Mouse (Mus musculus) limb, embryonic 12.5 days (tissue): Measurements from ENCODE around the gene Akap1. TPM values are rescaled to one million over a fixed set of nuclear protein-coding genes. Genes with fewer than 3 reads are reported as not detected.
A peak's percentile ranks its signal among the peaks of the same experiment; 100 is the strongest.

Source experiments
- ATAC-seq: fragments of 200-750 bp; cut with Nextera tagmentation; 2 replicates; pipeline ENCODE4 v1.8.0; 2017; ENCODE audit warnings: low read depth, moderate TSS enrichment; ENCODE audit not compliant: insufficient number of reproducible peaks, insufficient read depth, low FRiP score, low TSS enrichment
- H3K27ac ChIP-seq: fragments of 300-500 bp; sonication (generic); 2 replicates; pipeline ENCODE4 v1.5.1; 2016; ENCODE audit warnings: mild to moderate bottlenecking, moderate library complexity
- H3K27me3 ChIP-seq: fragments of 300-500 bp; sonication (generic); 2 replicates; pipeline ENCODE4 v1.6.1; 2016; ENCODE audit warnings: mild to moderate bottlenecking, moderate library complexity
- H3K36me3 ChIP-seq: fragments of 300-500 bp; sonication (generic); 2 replicates; pipeline ENCODE4 v1.6.1; 2016; ENCODE audit warnings: mild to moderate bottlenecking, moderate library complexity
- H3K4me1 ChIP-seq: fragments of 300-500 bp; sonication (generic); replicated peaks from 2 replicates; pipeline ENCODE4 v1.6.1; 2016
- H3K4me2 ChIP-seq: fragments of 300-500 bp; sonication (generic); 2 replicates; pipeline ENCODE4 v1.6.1; 2016; ENCODE audit warnings: mild to moderate bottlenecking, moderate library complexity
- H3K4me3 ChIP-seq: fragments of 300-500 bp; sonication (generic); replicated peaks from 2 replicates; pipeline ENCODE4 v1.5.1; 2016; ENCODE audit warnings: mild to moderate bottlenecking
- H3K9ac ChIP-seq: fragments of 300-500 bp; sonication (generic); replicated peaks from 2 replicates; pipeline ENCODE4 v1.6.1; 2016; ENCODE audit warnings: mild to moderate bottlenecking, moderate library complexity
- H3K9me3 ChIP-seq: fragments of 300-500 bp; sonication (generic); 2 replicates; pipeline ENCODE4 v1.6.1; 2016; ENCODE audit warnings: mild to moderate bottlenecking, moderate library complexity
- WGBS: fragments of 180-500 bp; shearing (Covaris S2); methylation state at CpG from one replicate; pipeline ENCODE4 v1.1.7; 2016; 5-methylcytosine and 5-hydroxymethylcytosine counted together
- polyA plus RNA-seq: library from polyadenylated mRNA; unstranded; fragments of >200 nt; fragmentation: Nextera tagmentation; extraction: Ambion mirVana; gene quantifications from 2 replicates; pipeline ENCODE4 v1.2.1, GENCODE M21; 2016

Gene Akap1
- polyA plus RNA-seq, 1 experiment from 2014 or later: 16.7 TPM

- peak overlapping the region; percentile 62 for H3K4me2 ChIP-seq
- no peak overlapping the region; the same call in 1 of the 2 replicates for H3K9ac ChIP-seq
- H3K4me3 ChIP-seq: peak overlapping the region; percentile 35
- no peaks in the 10 kb centered on the region for H3K9me3 ChIP-seq
- H3K4me1 ChIP-seq: peaks cover 4% of the 10 kb centered on the region
- peaks cover 26% of the 10 kb centered on the region for H3K27me3 ChIP-seq
- no peak overlapping the region for H3K27ac ChIP-seq
- no peaks in the 10 kb centered on the region for H3K36me3 ChIP-seq
- ATAC-seq: no peak
- WGBS: 4% methylated on average over 20 of the region's 20 CpGs
Observed at GRCm38 (mm10) chr11:88873027-88873666, 8.8 kb upstream of the Akap1 start.

DNA sequence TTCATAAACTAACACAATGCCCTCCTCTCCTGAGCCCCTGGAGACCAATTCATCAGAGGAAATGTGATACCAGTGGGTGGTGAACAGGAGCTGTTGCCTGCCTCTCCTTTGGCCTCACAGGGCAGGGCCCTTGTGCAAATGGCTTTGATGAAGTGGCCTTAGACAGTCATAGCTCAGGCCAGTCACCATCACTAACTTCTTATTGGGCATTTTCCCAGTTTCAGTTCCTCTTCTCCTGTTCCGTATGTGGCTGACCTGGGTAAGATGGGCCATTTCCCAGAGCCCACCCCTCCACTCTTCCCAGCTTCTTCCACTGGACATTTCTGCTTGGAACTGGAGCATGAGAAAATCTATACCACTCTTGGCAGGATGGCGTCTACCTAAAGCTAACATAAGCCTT is 5.1 kb upstream of the Akap1 start:
- 87% methylated on average over 2 of the region's 2 CpGs for WGBS
- Histone ChIP-seq H3K27me3 (peaks cover 26% of the 10 kb centered on the region), H3K36me3 (no peaks in the 10 kb centered on the region), H3K4me3 (no peak overlapping the region), H3K4me2 (no peak overlapping the region), H3K9me3 (no peaks in the 10 kb centered on the region), H3K9ac (no peak overlapping the region), H3K4me1 (peaks cover 4% of the 10 kb centered on the region), H3K27ac (no peak overlapping the region)
- no peak for ATAC-seq

- Histone ChIP-seq H3K4me3 (peak overlapping the region; percentile 70), H3K36me3 (no peaks in the 10 kb centered on the region), H3K4me2 (peak overlapping the region; percentile 96), H3K27ac (no peak overlapping the region), H3K4me1 (peaks cover 15% of the 10 kb centered on the region), H3K9ac (peak overlapping the region; percentile 78), H3K9me3 (no peaks in the 10 kb centered on the region), H3K27me3 (peaks cover 17% of the 10 kb centered on the region)
- ATAC-seq: peak; percentile 5
- WGBS: under 1% methylated on average over 49 of the region's 49 CpGs
Observed at GRCm38 (mm10) chr11:88863904-88864457, 405 bp downstream of the Akap1 start.

DNA sequence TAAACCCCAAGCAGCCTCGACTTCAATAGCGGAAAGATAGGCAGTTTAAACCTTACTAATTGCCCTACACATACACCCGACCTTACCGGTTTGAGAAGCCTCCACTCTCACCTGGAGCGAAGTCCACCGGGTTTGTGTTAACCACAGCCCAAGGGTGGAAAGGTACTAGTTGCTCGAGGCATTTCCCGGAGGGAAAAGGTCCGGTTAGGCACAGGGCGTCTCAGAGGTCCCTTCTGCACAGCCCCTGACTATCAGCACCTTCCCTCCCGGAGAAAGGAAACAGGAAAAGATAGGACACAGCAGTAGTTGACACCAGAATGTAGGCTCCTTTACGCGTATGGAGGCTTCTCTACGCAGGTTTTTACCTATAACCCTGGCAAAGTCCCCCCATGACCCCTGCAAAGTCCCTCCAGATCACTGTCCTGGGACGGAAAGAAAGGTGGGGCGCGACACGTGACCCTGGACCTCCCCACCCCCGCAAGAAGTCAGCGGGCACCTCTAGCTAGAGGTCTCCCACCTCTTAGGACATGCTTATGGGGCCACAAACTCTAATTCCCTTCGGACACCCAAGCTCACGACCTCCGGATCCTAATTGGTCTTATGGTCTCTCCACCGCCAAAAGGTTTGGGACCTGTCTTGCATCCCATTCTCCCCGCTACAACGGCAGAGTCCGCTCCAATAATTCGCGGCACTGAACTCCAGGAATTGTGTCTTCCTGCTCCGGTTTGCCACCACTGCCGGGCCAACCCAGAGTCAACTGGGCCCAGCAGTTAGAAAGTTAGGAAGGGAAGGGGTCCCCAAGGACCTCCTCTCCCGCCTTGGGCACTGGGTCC is 1.1 kb downstream of the Akap1 start:
- Histone ChIP-seq H3K4me1 (peaks cover 15% of the 10 kb centered on the region), H3K27me3 (peaks cover 17% of the 10 kb centered on the region), H3K9ac (peak overlapping the region; percentile 78), H3K9me3 (no peaks in the 10 kb centered on the region), H3K36me3 (no peaks in the 10 kb centered on the region), H3K27ac (no peak overlapping the region), H3K4me3 (peak overlapping the region; percentile 70), H3K4me2 (peak overlapping the region; percentile 96)
- 2% methylated on average over 32 of the region's 32 CpGs for WGBS
- ATAC-seq: no peak

- 71% methylated on average over 2 of the region's 2 CpGs for WGBS
- peak overlapping the region; percentile 70 for H3K4me3 ChIP-seq
- H3K36me3 ChIP-seq: no peaks in the 10 kb centered on the region
- H3K4me1 ChIP-seq: peaks cover 19% of the 10 kb centered on the region
- H3K27ac ChIP-seq: no peak overlapping the region
- no peak overlapping the region for H3K9ac ChIP-seq
- peak overlapping the region; percentile 96 for H3K4me2 ChIP-seq
- no peak for ATAC-seq
- peaks cover 14% of the 10 kb centered on the region for H3K27me3 ChIP-seq
- H3K9me3 ChIP-seq: no peaks in the 10 kb centered on the region
Observed at GRCm38 (mm10) chr11:88862355-88862754, 2.0 kb downstream of the Akap1 start.

GRCm38 (mm10) chr11:88861060-88861459 is 3.3 kb downstream of the Akap1 start:
- Histone ChIP-seq H3K4me2 (no peak overlapping the region), H3K36me3 (no peaks in the 10 kb centered on the region), H3K4me1 (peaks cover 32% of the 10 kb centered on the region), H3K4me3 (no peak overlapping the region), H3K9me3 (no peaks in the 10 kb centered on the region), H3K27ac (no peak overlapping the region), H3K9ac (no peak overlapping the region), H3K27me3 (peaks cover 14% of the 10 kb centered on the region)
- 45% methylated on average over 3 of the region's 3 CpGs for WGBS
- no peak for ATAC-seq

DNA sequence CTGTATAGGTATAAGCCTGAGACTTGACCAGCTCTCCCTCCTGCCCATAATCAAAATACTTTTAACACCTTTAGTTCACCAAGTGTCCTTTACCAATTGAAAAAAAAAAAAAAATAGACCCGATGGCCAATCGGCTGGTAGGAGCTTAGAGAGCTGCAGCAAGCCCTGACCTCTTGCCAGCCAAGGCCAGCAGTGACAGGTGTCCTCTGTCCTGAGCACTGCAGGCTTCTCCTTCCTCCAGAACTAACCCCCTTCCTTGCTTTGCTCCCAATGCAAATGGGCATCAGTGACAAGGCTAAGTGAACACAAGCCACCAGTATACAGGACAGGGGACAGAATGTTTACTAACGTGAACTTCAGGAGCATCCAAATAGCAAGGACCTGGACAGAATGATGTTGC is 3.7 kb downstream of the Akap1 start:
- Histone ChIP-seq H3K9ac (no peak overlapping the region), H3K36me3 (no peaks in the 10 kb centered on the region), H3K4me2 (no peak overlapping the region), H3K27ac (no peak overlapping the region), H3K4me1 (peaks cover 37% of the 10 kb centered on the region), H3K4me3 (no peak overlapping the region), H3K9me3 (no peaks in the 10 kb centered on the region), H3K27me3 (peaks cover 14% of the 10 kb centered on the region)
- ATAC-seq: no peak
- WGBS: 90% methylated on average over 3 of the region's 3 CpGs

DNA sequence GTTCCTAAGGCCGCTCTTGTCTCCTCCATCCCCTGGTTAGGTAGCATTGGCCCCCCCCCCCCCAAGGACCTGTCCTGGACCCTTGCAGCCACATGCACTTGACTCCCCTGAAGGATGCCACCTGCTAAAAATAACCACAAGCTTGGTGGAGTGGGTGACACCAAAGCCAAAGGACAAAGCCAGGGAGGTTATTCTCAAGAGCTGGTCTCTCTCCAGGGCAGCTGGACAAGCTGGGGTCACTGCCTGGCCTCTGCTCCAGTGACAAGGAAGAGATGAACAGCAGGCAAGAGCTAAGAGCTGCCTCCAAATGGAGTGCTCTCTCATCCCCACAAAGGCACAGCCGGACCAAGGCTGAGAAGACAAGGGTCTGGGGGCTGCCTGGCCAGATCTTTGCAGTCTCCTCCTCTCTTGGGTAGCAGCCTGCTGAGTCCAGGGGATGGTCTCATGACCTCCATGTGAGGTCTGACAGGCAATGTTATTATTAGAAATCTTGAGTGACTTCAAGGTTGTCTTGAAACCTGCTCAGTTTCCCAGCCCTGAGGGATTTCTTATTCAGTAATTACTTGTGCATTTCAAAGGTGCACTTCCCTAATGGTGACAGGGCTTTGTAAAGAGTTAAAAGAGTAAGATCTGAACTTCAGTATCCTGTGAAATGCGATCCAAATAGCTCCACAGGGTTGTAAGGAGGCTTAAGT is 6.9 kb downstream of the Akap1 start:
- H3K9ac ChIP-seq: no peak overlapping the region

GRCm38 (mm10) chr11:88856383-88856782 is 8.0 kb downstream of the Akap1 start:
- no peak overlapping the region for H3K4me3 ChIP-seq
- no peaks in the 10 kb centered on the region for H3K36me3 ChIP-seq
- H3K9me3 ChIP-seq: no peaks in the 10 kb centered on the region
- peaks cover 31% of the 10 kb centered on the region for H3K4me1 ChIP-seq
- no peak overlapping the region for H3K4me2 ChIP-seq
- H3K27ac ChIP-seq: peak overlapping the region; percentile 60
- 43% methylated on average over 2 of the region's 2 CpGs for WGBS
- H3K9ac ChIP-seq: no peak overlapping the region
- no peaks in the 10 kb centered on the region for H3K27me3 ChIP-seq
- ATAC-seq: 0 out of 2 replicates have a peak, but pooled peaks have one; percentile 31

More for the DNA sequence above, 6.9 kb downstream of the Akap1 start:
- ATAC-seq: no peak
- Histone ChIP-seq H3K27ac (peak overlapping the region; percentile 50), H3K9me3 (no peaks in the 10 kb centered on the region), H3K4me2 (no peak overlapping the region), H3K36me3 (no peaks in the 10 kb centered on the region), H3K4me3 (no peak overlapping the region), H3K4me1 (peaks cover 31% of the 10 kb centered on the region), H3K27me3 (peaks cover 5% of the 10 kb centered on the region; the same call in 1 of the 2 replicates)
- 48% methylated on average over 3 of the region's 3 CpGs for WGBS

DNA sequence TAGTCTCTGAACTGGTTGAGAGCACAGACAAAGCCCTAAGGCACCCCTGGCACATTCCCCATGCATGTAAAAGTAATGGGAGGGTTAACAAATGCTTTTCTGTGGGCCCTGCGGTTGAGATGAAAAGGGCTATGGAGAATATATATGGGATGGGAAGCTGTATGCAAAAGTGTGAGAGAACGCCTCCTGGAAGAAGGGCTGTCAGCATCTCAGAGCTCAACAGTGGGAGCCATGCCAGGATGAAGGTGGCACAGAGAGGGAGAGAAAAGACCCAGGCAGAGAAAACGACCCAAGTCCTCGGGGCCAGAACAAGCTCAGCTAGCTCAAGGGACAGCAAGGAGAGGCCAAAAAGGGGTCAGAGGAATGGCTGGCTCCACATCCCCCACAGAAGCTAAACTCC is 8.6 kb downstream of the Akap1 start:
- no peaks in the 10 kb centered on the region for H3K36me3 ChIP-seq
- H3K9ac ChIP-seq: no peak overlapping the region
- H3K27ac ChIP-seq: peak overlapping the region; percentile 60
- H3K4me1 ChIP-seq: peaks cover 31% of the 10 kb centered on the region
- no peak for ATAC-seq
- no peak overlapping the region for H3K4me2 ChIP-seq
- no peak overlapping the region for H3K4me3 ChIP-seq
- no peaks in the 10 kb centered on the region for H3K27me3 ChIP-seq
- H3K9me3 ChIP-seq: no peaks in the 10 kb centered on the region
- WGBS: 73% methylated on average over 4 of the region's 4 CpGs

DNA sequence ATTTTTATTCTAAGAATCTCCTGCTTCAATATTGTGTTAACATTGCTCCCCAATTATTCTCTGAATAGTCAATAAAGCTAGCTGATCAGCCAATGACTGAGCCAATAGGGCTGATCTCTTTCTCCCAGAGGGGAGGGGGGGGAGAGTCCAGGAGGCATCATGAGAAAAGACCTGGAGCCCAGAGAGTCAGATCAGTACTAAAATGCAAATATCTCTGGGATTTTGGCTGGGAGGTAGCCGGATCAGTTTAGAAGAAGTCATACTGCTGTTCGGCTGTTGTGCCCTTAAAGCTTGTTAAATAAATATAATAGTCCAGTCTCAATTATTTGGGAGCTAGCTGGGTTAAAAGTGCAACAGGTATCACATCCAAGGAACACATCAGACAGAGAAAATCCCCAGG is 10.8 kb downstream of the Akap1 start:
- Histone ChIP-seq H3K4me1 (peaks cover 45% of the 10 kb centered on the region), H3K27ac (no peak overlapping the region), H3K27me3 (no peaks in the 10 kb centered on the region), H3K4me2 (no peak overlapping the region), H3K9ac (no peak overlapping the region), H3K36me3 (no peaks in the 10 kb centered on the region), H3K9me3 (no peaks in the 10 kb centered on the region), H3K4me3 (no peak overlapping the region)
- WGBS: 87% methylated on average over 2 of the region's 2 CpGs
- ATAC-seq: no peak
